Mouse (Mus musculus) spleen, adult 2 months (tissue): ENCODE measurements around the gene Prim2. TPM values are rescaled to one million over a fixed set of nuclear protein-coding genes. Genes with fewer than 3 reads are reported as not detected.

ENCODE experiments used
- DNase-seq, 2 experiments: peaks; one replicate each; pipeline versions ENCODE4 v3.0.0 to v3.0.0-alpha.2; 2012 to 2021; ENCODE audit warnings: low spot score in 2 of 2, low read depth in 1 of 2
- H3K27ac ChIP-seq: fragments of 200-500 bp; 2 replicates; pipeline ENCODE4 v1.5.1; 2012; ENCODE audit warnings: low read length, inconsistent platforms; ENCODE audit not compliant: insufficient read depth
- H3K27me3 ChIP-seq: fragments of 200-500 bp; 2 replicates; pipeline ENCODE4 v1.6.1; 2012; ENCODE audit warnings: mild to moderate bottlenecking, moderate library complexity, low read length, inconsistent platforms; ENCODE audit not compliant: control insufficient read depth, insufficient read depth
- H3K36me3 ChIP-seq: fragments of 200-500 bp; 2 replicates; pipeline ENCODE4 v1.6.1; 2012; ENCODE audit warnings: mild to moderate bottlenecking, low read length, inconsistent platforms; ENCODE audit not compliant: control insufficient read depth, insufficient read depth
- H3K4me1 ChIP-seq: fragments of 200-500 bp; 2 replicates; pipeline ENCODE4 v1.6.1; 2011; ENCODE audit warnings: inconsistent platforms; ENCODE audit not compliant: control insufficient read depth, insufficient read depth, insufficient read length
- H3K4me3 ChIP-seq: fragments of 200-500 bp; 2 replicates; pipeline ENCODE4 v1.5.1; 2011; ENCODE audit warnings: mild to moderate bottlenecking, inconsistent platforms; ENCODE audit not compliant: insufficient read depth, insufficient read length; ENCODE audit errors: extremely low read depth
- CTCF ChIP-seq: fragments of 200-500 bp; IDR thresholded peaks from 2 replicates; pipeline ENCODE4 v1.5.1; 2011; ENCODE audit warnings: mild to moderate bottlenecking, inconsistent platforms; ENCODE audit not compliant: insufficient read depth, insufficient read length, insufficient replicate concordance; ENCODE audit errors: extremely low read depth
- POLR2A ChIP-seq: fragments of 200-500 bp; IDR thresholded peaks from 2 replicates; pipeline ENCODE4 v1.6.1; 2011; ENCODE audit warnings: low read depth, low read length, inconsistent platforms
- WGBS: fragments of 180-500 bp; shearing (Covaris S2); methylation state at CpG from one replicate; pipeline ENCODE4 v1.1.7; 2018; 5-methylcytosine and 5-hydroxymethylcytosine counted together
- polyA plus RNA-seq: library from polyadenylated mRNA; depleted of rRNA; stranded (reverse); fragments of >200 nt; gene quantifications from 2 replicates; pipeline ENCODE4 v1.2.3, GENCODE M21; 2012

Gene Prim2
- polyA plus RNA-seq, 1 experiment, result 2.9 TPM

GRCm38 (mm10) chr1:33483746-33484145 lies 185.8 kb downstream of the Prim2 start:
- H3K4me1 ChIP-seq, result peaks cover 2% of the 10 kb centered on the region; the same call in 1 of the 2 replicates
- H3K27me3 ChIP-seq, result no peaks in the 10 kb centered on the region
- H3K4me3 ChIP-seq, result no peak overlapping the region
- H3K27ac ChIP-seq, result no peak overlapping the region
- no peaks in the 10 kb centered on the region for H3K36me3 ChIP-seq
- 9% methylated on average over 3 of the region's 3 CpGs for WGBS
- DNase-seq, result no peak
- no peak for TF ChIP-seq CTCF
- no peak for TF ChIP-seq POLR2A

- no peak for TF ChIP-seq POLR2A
- no peak for DNase-seq
- Histone ChIP-seq H3K27me3 (no peaks in the 10 kb centered on the region), H3K4me3 (no peak overlapping the region), H3K27ac (no peak overlapping the region), H3K4me1 (peaks cover 2% of the 10 kb centered on the region; the same call in 1 of the 2 replicates), H3K36me3 (no peaks in the 10 kb centered on the region)
- WGBS, result 99% methylated on average over 7 of the region's 7 CpGs
Measured at GRCm38 (mm10) chr1:33480382-33480781, 189.2 kb downstream of the Prim2 start.

- Histone ChIP-seq H3K27ac (no peak overlapping the region), H3K4me3 (no peak overlapping the region), H3K36me3 (no peaks in the 10 kb centered on the region), H3K4me1 (no peaks in the 10 kb centered on the region), H3K27me3 (no peaks in the 10 kb centered on the region; the same call in 1 of the 2 replicates)
- no peak for DNase-seq
- TF ChIP-seq POLR2A, result no peak
- no peak for TF ChIP-seq CTCF
- 67% methylated on average over 6 of the region's 6 CpGs for WGBS
Measured at GRCm38 (mm10) chr1:33471069-33471468, 198.5 kb downstream of the Prim2 start.

- no peak for TF ChIP-seq POLR2A
- TF ChIP-seq CTCF, result no peak
- Histone ChIP-seq H3K4me3 (no peak overlapping the region), H3K36me3 (no peaks in the 10 kb centered on the region), H3K27me3 (no peaks in the 10 kb centered on the region; the same call in 1 of the 2 replicates), H3K4me1 (no peaks in the 10 kb centered on the region), H3K27ac (no peak overlapping the region)
- WGBS, result 91% methylated on average over 8 of the region's 8 CpGs
- no peak for DNase-seq
Measured at GRCm38 (mm10) chr1:33470222-33470621, 199.4 kb downstream of the Prim2 start.

- no peaks in the 10 kb centered on the region for H3K27me3 ChIP-seq
- WGBS, result 92% methylated on average over 5 of the region's 5 CpGs
- no peak overlapping the region for H3K27ac ChIP-seq
- DNase-seq, result no peak
- no peak overlapping the region for H3K4me3 ChIP-seq
- no peaks in the 10 kb centered on the region for H3K36me3 ChIP-seq
- H3K4me1 ChIP-seq, result no peaks in the 10 kb centered on the region
- TF ChIP-seq CTCF (no peak), POLR2A (no peak)
Measured at GRCm38 (mm10) chr1:33464234-33464633, 205.4 kb downstream of the Prim2 start.

- no peaks in the 10 kb centered on the region for H3K4me1 ChIP-seq
- DNase-seq, result no peak
- no peak for TF ChIP-seq POLR2A
- no peak for TF ChIP-seq CTCF
- no peak overlapping the region for H3K4me3 ChIP-seq
- H3K36me3 ChIP-seq, result no peaks in the 10 kb centered on the region
- WGBS, result 83% methylated on average over 8 of the region's 8 CpGs
- H3K27ac ChIP-seq, result no peak overlapping the region
- no peaks in the 10 kb centered on the region for H3K27me3 ChIP-seq
Measured at GRCm38 (mm10) chr1:33460703-33461102, 208.9 kb downstream of the Prim2 start.

GRCm38 (mm10) chr1:33460262-33460661 lies 209.3 kb downstream of the Prim2 start:
- WGBS, result 92% methylated on average over 3 of the region's 3 CpGs
- no peak for TF ChIP-seq CTCF
- no peak for TF ChIP-seq POLR2A
- Histone ChIP-seq H3K4me3 (no peak overlapping the region), H3K4me1 (no peaks in the 10 kb centered on the region), H3K36me3 (no peaks in the 10 kb centered on the region), H3K27me3 (no peaks in the 10 kb centered on the region), H3K27ac (no peak overlapping the region)
- DNase-seq, result no peak

GRCm38 (mm10) chr1:33458950-33459349 lies 210.6 kb downstream of the Prim2 start:
- Histone ChIP-seq H3K36me3 (no peaks in the 10 kb centered on the region), H3K4me3 (no peak overlapping the region), H3K27ac (no peak overlapping the region), H3K4me1 (no peaks in the 10 kb centered on the region), H3K27me3 (no peaks in the 10 kb centered on the region)
- 79% methylated on average over 3 of the region's 3 CpGs for WGBS
- no peak for TF ChIP-seq CTCF
- TF ChIP-seq POLR2A, result no peak
- no peak for DNase-seq
